Mouse (Mus musculus) liver, embryonic 14.5 days (tissue): ENCODE measurements around the gene Slc37a1. TPM values are rescaled to one million over a fixed set of nuclear protein-coding genes. Genes with fewer than 3 reads are reported as not detected.

Source experiments
- ATAC-seq: fragments of 200-750 bp; cut with Nextera tagmentation; 2 replicates; pipeline ENCODE4 v1.8.0; 2017; ENCODE audit warnings: moderate number of reproducible peaks, mild to moderate bottlenecking, moderate library complexity; ENCODE audit not compliant: insufficient read depth
- DNase-seq, 3 experiments: peaks; one replicate each; pipeline ENCODE4 v3.0.0-alpha.2; 2012 to 2013; ENCODE audit warnings: low read depth in 3 of 3, low spot score in 3 of 3
- H3K27ac ChIP-seq: fragments of 300-500 bp; sonication (generic); 2 replicates; pipeline ENCODE4 v1.5.1; 2014; ENCODE audit warnings: moderate library complexity, mild to moderate bottlenecking, control low read depth, inconsistent platforms
- H3K27me3 ChIP-seq: fragments of 300-500 bp; sonication (generic); 2 replicates; pipeline ENCODE4 v1.6.1; 2014; ENCODE audit warnings: mild to moderate bottlenecking, low read length, moderate library complexity; ENCODE audit not compliant: control insufficient read depth, insufficient read depth
- H3K36me3 ChIP-seq: fragments of 300-500 bp; sonication (generic); replicated peaks from 2 replicates; pipeline ENCODE4 v1.6.1; 2014; ENCODE audit warnings: low read depth; ENCODE audit not compliant: control insufficient read depth, insufficient read depth
- H3K4me1 ChIP-seq, 2 experiments: fragments of 200-500 bp in 1 of 2; fragments of 300-500 bp in 1 of 2; sonication (generic) in 1 of 2; replicated peaks; 2 replicates each; pipeline ENCODE4 v1.6.1; 2012 to 2014; ENCODE audit warnings: antibody characterized with exemption in 1 of 2, inconsistent platforms in 1 of 2, low read length in 1 of 2; ENCODE audit not compliant: control insufficient read depth in 2 of 2, insufficient read depth in 2 of 2
- H3K4me2 ChIP-seq: fragments of 300-500 bp; sonication (generic); 2 replicates; pipeline ENCODE4 v1.6.1; 2014; ENCODE audit warnings: low read depth, mild to moderate bottlenecking, control low read depth, moderate library complexity
- H3K4me3 ChIP-seq, 2 experiments: fragments of 200-500 bp in 1 of 2; fragments of 300-500 bp in 1 of 2; sonication (generic) in 1 of 2; 2 replicates each; pipeline ENCODE4 v1.5.1; 2012 to 2014; ENCODE audit warnings: low read depth in 2 of 2, low read length in 2 of 2, mild to moderate bottlenecking in 2 of 2, control low read depth in 1 of 2, inconsistent platforms in 1 of 2, moderate library complexity in 1 of 2; ENCODE audit not compliant: insufficient read depth in 1 of 2
- H3K9ac ChIP-seq: fragments of 300-500 bp; sonication (generic); replicated peaks from 2 replicates; pipeline ENCODE4 v1.6.1; 2014; ENCODE audit warnings: mild to moderate bottlenecking, control low read depth, moderate library complexity
- H3K9me3 ChIP-seq: fragments of 300-500 bp; sonication (generic); 2 replicates; pipeline ENCODE4 v1.6.1; 2016; ENCODE audit warnings: low read length, mixed read lengths; ENCODE audit not compliant: control insufficient read depth
- CTCF ChIP-seq: IDR thresholded peaks from 2 replicates; pipeline ENCODE4 v1.5.1; 2016; ENCODE audit warnings: antibody characterized with exemption, low read depth, control low read depth
- EP300 ChIP-seq: IDR thresholded peaks from 2 replicates; pipeline ENCODE4 v1.6.1; 2016; ENCODE audit warnings: antibody characterized with exemption, low read depth
- whole genome bisulfite sequencing: fragments of 180-500 bp; shearing (Covaris S2); extraction: QIAGEN DNeasy Blood & Tissue Kit; methylation state at CpG from one replicate; pipeline ENCODE4 v1.1.7; 2014; ENCODE audit not compliant: insufficient replicate concordance; 5-methylcytosine and 5-hydroxymethylcytosine counted together
- polyA plus RNA-seq, 2 experiments: library from polyadenylated mRNA; depleted of rRNA in 1 of 2; stranded (reverse) in 1 of 2; unstranded in 1 of 2; fragments of >200 nt; fragmentation: Nextera tagmentation in 1 of 2; extraction: Ambion mirVana in 1 of 2; gene quantifications; 2 replicates each; pipeline versions ENCODE4 v1.2.1 to v1.2.3; 2012 to 2014

Gene Slc37a1
- polyA plus RNA-seq, 2 experiments, result 1.2 to 1.9 TPM

DNA sequence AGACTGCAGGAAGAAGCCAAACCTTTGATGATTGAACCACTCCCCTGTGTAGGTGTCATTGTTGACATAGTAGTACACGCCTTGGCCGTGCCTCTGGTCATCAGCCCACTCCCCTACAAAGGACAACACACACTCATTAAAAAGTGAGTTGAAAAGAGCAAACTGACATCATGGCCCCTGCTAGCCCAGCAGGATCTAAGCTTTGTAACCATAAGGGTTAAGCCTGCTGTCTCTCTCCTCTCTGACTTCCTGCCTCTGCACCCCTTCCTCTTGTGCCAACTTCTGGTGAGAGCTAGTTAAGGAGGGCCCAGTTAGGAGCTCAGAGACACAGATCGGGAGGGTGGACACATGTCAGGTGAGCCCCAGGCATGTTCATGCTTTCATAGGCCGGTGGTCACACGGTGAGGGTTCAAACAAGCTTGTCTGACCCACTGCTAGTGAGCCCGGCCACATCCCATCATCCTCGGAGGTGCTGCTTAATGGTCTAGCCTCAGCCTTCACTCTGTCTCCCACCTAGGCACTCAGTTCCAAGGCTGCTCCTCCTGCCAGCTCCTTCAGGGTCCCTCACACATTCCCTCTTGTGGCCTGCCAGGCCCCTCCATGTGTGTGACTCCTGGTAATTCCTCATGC lies 20.2 kb upstream of the Slc37a1 start:
- DNase-seq, result no peak
- ATAC-seq, result no peak
- Histone ChIP-seq H3K4me2 (no peak overlapping the region), H3K9me3 (no peaks in the 10 kb centered on the region), H3K36me3 (no peaks in the 10 kb centered on the region), H3K4me3 (no peak overlapping the region), H3K27me3 (no peaks in the 10 kb centered on the region), H3K9ac (no peak overlapping the region), H3K27ac (no peak overlapping the region), H3K4me1 (no peaks in the 10 kb centered on the region)
- 55% methylated on average over 7 of the region's 7 CpGs for WGBS
- TF ChIP-seq EP300 (no peak), CTCF (no peak)

DNA sequence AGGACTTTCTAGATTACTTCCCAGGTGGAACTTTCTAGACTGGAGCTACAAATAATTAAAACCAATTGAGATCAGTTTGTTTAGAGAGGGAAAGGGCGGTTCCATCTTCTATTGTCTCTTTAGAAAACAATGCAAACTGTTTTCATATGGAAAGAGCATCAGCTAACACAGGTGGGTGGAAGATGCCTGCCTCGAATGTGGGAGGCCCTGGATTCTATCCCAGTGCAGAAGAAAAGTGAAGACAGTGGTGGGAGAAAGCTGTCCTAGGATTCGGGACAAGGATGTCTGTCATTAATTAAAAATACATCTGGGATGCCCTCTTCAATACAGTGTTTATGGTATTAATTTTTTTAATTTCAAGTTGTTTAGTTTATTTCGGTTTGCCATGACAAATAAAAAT lies 19.5 kb upstream of the Slc37a1 start:
- Histone ChIP-seq H3K9me3 (no peaks in the 10 kb centered on the region), H3K4me1 (no peaks in the 10 kb centered on the region), H3K27me3 (no peaks in the 10 kb centered on the region), H3K36me3 (no peaks in the 10 kb centered on the region), H3K9ac (no peak overlapping the region), H3K4me3 (no peak overlapping the region), H3K27ac (no peak overlapping the region), H3K4me2 (no peak overlapping the region)
- ATAC-seq (no peak), DNase-seq (no peak)
- TF ChIP-seq CTCF (no peak), EP300 (no peak)
- 49% methylated on average over 4 of the region's 4 CpGs for WGBS

DNA sequence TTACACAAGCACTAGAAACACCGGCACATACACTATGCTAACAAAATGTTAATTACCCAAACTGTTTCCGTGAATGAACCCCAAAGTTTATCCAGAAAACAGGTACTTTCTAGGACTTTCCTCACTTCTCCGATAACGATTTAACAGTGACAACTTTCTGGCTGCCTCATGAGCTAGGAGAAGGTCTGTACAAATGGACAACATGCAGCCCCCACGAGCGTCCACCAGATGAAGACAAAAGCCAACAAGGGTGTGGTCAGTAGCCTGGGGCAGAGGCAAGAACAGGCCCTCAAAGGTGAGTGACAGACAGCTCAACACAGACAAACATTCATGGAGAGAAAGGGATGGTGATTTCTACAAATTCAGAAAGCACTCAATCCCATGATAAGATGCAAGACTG lies 19.0 kb upstream of the Slc37a1 start:
- no peaks in the 10 kb centered on the region for H3K4me1 ChIP-seq
- TF ChIP-seq CTCF (no peak), EP300 (no peak)
- no peak for ATAC-seq

DNA sequence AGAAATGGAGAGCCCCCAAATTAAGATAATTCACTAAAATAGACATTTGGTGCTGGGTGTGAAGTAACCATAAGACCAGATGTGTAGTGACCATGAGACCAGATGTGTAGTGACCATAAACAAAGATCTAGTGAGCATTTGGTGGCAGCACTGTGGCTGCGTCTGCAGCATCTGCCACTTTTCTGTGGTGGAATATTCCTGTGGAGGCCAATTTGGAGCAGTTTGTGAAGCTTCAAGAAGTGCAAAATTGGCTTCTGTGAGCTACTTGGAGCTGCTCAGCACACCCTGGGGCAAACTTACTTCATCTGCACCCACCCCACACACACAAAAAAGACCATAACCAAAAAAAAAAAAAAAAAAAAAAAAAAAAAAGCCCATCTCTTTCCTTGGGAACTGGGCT lies 18.6 kb upstream of the Slc37a1 start:
- Histone ChIP-seq H3K9ac (no peak overlapping the region), H3K4me2 (no peak overlapping the region), H3K27me3 (no peaks in the 10 kb centered on the region), H3K4me1 (no peaks in the 10 kb centered on the region), H3K27ac (no peak overlapping the region), H3K4me3 (no peak overlapping the region), H3K9me3 (no peaks in the 10 kb centered on the region), H3K36me3 (no peaks in the 10 kb centered on the region)
- no peak for DNase-seq
- TF ChIP-seq CTCF, result no peak
- no peak for TF ChIP-seq EP300
- 89% methylated on average over 1 of the region's 1 CpGs for WGBS
- ATAC-seq, result no peak

More for the DNA sequence above, 19.0 kb upstream of the Slc37a1 start:
- Histone ChIP-seq H3K27me3 (no peaks in the 10 kb centered on the region), H3K36me3 (no peaks in the 10 kb centered on the region), H3K4me3 (no peak overlapping the region), H3K27ac (no peak overlapping the region), H3K4me2 (no peak overlapping the region), H3K9ac (no peak overlapping the region), H3K9me3 (no peaks in the 10 kb centered on the region)
- WGBS, result 68% methylated on average over 6 of the region's 6 CpGs
- no peak for DNase-seq

DNA sequence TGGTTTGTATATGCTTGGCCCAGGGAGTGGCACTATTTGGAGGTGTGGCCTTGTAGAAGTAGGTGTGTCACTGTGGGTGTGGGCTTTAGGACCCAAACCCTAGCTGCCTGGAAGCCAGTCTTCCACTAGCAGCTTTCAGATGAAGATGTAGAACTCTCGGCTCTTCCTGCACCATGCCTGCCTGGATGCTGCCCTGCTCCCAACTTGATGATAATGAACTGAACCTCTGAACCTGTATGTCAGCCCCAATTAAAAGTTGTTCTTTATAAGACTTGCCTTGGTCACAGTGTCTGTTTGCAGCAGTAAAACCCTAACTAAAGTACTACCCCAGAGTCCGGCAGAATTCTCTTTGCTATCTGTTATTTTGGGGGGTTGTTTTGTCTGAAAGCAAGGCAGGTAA lies 16.8 kb upstream of the Slc37a1 start:
- no peaks in the 10 kb centered on the region for H3K9me3 ChIP-seq
- no peaks in the 10 kb centered on the region for H3K27me3 ChIP-seq
- no peak overlapping the region for H3K9ac ChIP-seq
- no peak overlapping the region for H3K4me3 ChIP-seq
- 61% methylated on average over 2 of the region's 2 CpGs for WGBS
- TF ChIP-seq EP300 (no peak), CTCF (no peak)
- no peak for ATAC-seq
- no peaks in the 10 kb centered on the region for H3K36me3 ChIP-seq
- H3K4me2 ChIP-seq, result no peak overlapping the region
- H3K27ac ChIP-seq, result no peak overlapping the region
- H3K4me1 ChIP-seq, result no peaks in the 10 kb centered on the region
- no peak for DNase-seq
